Mouse (Mus musculus): ENCODE data around the gene Gm49388.

DNA sequence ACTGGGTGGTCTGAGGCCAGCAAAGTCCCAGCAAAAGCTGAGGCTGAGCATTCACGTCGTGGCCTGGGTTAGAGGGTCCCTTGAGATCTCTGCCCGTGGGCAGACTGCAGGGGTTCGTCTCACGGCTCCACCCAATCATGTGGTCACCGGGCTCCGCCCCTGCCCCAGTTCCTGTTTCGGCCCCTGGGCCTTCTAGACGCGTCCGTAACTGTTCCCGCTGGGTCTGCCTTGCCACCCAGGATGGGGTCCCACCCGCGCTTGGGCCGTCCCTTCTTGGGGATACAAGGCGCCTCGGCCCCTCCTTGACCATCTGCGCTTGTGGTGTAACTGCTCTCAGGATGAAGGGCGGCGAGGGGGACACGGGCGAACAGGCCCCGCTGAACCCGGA lies 15.8 kb upstream of the Gm49388 start, which contains the start of gene Orai3:
- TF ChIP-seq POLR2A (IDR thresholded peaks at IDR 0.05; ENCODE audit: low read depth, low read length), result peak; percentile 94
- no peak for TF ChIP-seq CTCF (IDR thresholded peaks at IDR 0.05; ENCODE audit: borderline replicate concordance, insufficient read depth, low read length)

All from embryonic fibroblast, embryonic 13.5 days (primary cell).